Mouse (Mus musculus): ENCODE measurements around the gene Ms4a18.

DNA sequence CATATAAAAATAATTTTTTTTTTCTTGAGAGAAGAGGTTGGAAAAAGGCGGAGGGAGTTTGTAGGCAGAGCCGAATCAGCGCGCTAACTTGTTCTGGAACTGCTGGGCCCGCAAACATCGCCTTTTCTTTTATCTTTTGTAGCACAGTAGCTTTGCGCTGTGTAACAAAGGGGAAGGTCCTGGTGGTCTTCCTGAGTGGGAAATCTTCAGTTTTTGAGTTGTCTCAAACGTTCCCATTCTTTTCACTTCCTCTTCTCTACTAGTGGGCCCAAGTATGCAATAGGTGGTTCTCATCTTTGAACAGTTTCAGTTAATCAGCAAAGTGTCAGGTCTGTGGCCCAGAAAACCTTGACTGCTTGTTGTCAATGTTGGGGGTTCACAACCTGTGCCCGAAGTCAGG is 68.3 kb downstream of the Ms4a18 start:
- no peak for TF ChIP-seq CTCF (IDR thresholded peaks at IDR 0.05; ENCODE audit: borderline replicate concordance, extremely low read depth, insufficient read depth, insufficient read length)
- TF ChIP-seq POLR2A (IDR thresholded peaks at IDR 0.05; ENCODE audit: borderline replicate concordance, extremely low read depth, insufficient read depth, insufficient read length, poor library complexity, severe bottlenecking), result no peak
